Mouse (Mus musculus) embryonic facial prominence, embryonic 15.5 days (tissue): ENCODE data around the gene Homer1. TPM values are rescaled to one million over a fixed set of nuclear protein-coding genes. Genes with fewer than 3 reads are reported as not detected.

Source experiments
- ATAC-seq: fragments of 200-750 bp; cut with Nextera tagmentation; 2 replicates; pipeline ENCODE4 v1.8.0; 2017; ENCODE audit warnings: low read depth, moderate TSS enrichment; ENCODE audit not compliant: insufficient number of reproducible peaks, low FRiP score, low TSS enrichment
- H3K27ac ChIP-seq: fragments of 300-500 bp; sonication (generic); replicated peaks from 2 replicates; pipeline ENCODE4 v1.5.1; 2015; ENCODE audit warnings: mild to moderate bottlenecking, inconsistent platforms
- H3K27me3 ChIP-seq: fragments of 300-500 bp; sonication (generic); 2 replicates; pipeline ENCODE4 v1.6.1; 2015; ENCODE audit warnings: inconsistent platforms
- H3K36me3 ChIP-seq: fragments of 300-500 bp; sonication (generic); 2 replicates; pipeline ENCODE4 v1.6.1; 2015; ENCODE audit warnings: mild to moderate bottlenecking, inconsistent platforms
- H3K4me1 ChIP-seq: fragments of 300-500 bp; sonication (generic); 2 replicates; pipeline ENCODE4 v1.6.1; 2015; ENCODE audit warnings: inconsistent platforms
- H3K4me2 ChIP-seq: fragments of 300-500 bp; sonication (generic); replicated peaks from 2 replicates; pipeline ENCODE4 v1.6.1; 2015; ENCODE audit warnings: mild to moderate bottlenecking, inconsistent platforms
- H3K4me3 ChIP-seq: fragments of 300-500 bp; sonication (generic); replicated peaks from 2 replicates; pipeline ENCODE4 v1.5.1; 2015; ENCODE audit warnings: mild to moderate bottlenecking, inconsistent platforms
- H3K9ac ChIP-seq: fragments of 300-500 bp; sonication (generic); 2 replicates; pipeline ENCODE4 v1.6.1; 2015; ENCODE audit warnings: inconsistent platforms
- H3K9me3 ChIP-seq: fragments of 300-500 bp; sonication (generic); replicated peaks from 2 replicates; pipeline ENCODE4 v1.6.1; 2016; ENCODE audit warnings: inconsistent platforms
- WGBS: fragments of 180-500 bp; shearing (Covaris S2); methylation state at CpG from one replicate; pipeline ENCODE4 v1.1.7; 2015; 5-methylcytosine and 5-hydroxymethylcytosine counted together
- polyA plus RNA-seq: library from polyadenylated mRNA; unstranded; fragments of >200 nt; fragmentation: Nextera tagmentation; extraction: Ambion mirVana; gene quantifications from 2 replicates; pipeline ENCODE4 v1.2.1, GENCODE M21; 2015

The Homer1 gene
- polyA plus RNA-seq, 1 experiment from 2014 or later = 5.9 TPM

- peak overlapping the region; percentile 84 for H3K4me3 ChIP-seq
- ATAC-seq = no peak
- H3K27ac ChIP-seq = no peak overlapping the region
- H3K36me3 ChIP-seq = no peaks in the 10 kb centered on the region
- WGBS = 14% methylated on average over 7 of the region's 7 CpGs
- H3K4me1 ChIP-seq = peaks cover 9% of the 10 kb centered on the region; the same call in 1 of the 2 replicates
- no peak overlapping the region; the same call in 1 of the 2 replicates for H3K9ac ChIP-seq
- peak overlapping the region; percentile 73 for H3K4me2 ChIP-seq
- no peaks in the 10 kb centered on the region for H3K27me3 ChIP-seq
- H3K9me3 ChIP-seq = no peaks in the 10 kb centered on the region
Observed at GRCm38 (mm10) chr13:93305636-93306035, 6.2 kb downstream of the Homer1 start.

DNA sequence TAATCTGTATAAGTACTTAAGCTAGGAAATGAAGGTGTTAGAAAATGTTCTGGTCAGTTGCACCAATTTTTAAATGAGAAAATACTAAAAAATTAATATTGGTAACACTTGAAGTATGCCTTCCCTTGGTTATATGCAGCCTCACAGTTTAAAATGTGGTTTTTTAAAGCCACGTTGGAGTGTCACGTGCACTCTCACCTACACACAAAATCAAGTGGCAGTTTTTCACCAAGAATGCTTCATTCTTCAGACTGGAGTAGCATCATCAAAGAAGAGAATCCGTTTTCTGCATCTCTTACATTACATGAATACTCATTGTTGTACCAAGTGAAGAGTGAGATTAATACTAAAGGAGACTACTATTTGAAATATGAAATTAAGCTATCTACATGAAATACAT is 7.1 kb downstream of the Homer1 start:
- no peak for ATAC-seq
- Histone ChIP-seq H3K36me3 (no peaks in the 10 kb centered on the region), H3K4me2 (0 out of 2 replicates have a peak overlapping the region, but pooled peaks have one; percentile 73), H3K4me1 (peaks cover 9% of the 10 kb centered on the region; the same call in 1 of the 2 replicates), H3K4me3 (no peak overlapping the region), H3K27ac (no peak overlapping the region), H3K27me3 (no peaks in the 10 kb centered on the region), H3K9ac (no peak overlapping the region), H3K9me3 (no peaks in the 10 kb centered on the region)
- 65% methylated on average over 3 of the region's 3 CpGs for WGBS

- no peaks in the 10 kb centered on the region for H3K9me3 ChIP-seq
- no peak overlapping the region for H3K27ac ChIP-seq
- peak overlapping the region; percentile 0; the same call in 1 of the 2 replicates for H3K4me2 ChIP-seq
- H3K36me3 ChIP-seq = no peaks in the 10 kb centered on the region
- no peaks in the 10 kb centered on the region for H3K27me3 ChIP-seq
- no peak overlapping the region for H3K4me3 ChIP-seq
- no peak for ATAC-seq
- H3K9ac ChIP-seq = no peak overlapping the region
- peaks cover 9% of the 10 kb centered on the region; the same call in 1 of the 2 replicates for H3K4me1 ChIP-seq
- WGBS = 14% methylated on average over 7 of the region's 7 CpGs
Observed at GRCm38 (mm10) chr13:93307700-93308099, 8.3 kb downstream of the Homer1 start.

DNA sequence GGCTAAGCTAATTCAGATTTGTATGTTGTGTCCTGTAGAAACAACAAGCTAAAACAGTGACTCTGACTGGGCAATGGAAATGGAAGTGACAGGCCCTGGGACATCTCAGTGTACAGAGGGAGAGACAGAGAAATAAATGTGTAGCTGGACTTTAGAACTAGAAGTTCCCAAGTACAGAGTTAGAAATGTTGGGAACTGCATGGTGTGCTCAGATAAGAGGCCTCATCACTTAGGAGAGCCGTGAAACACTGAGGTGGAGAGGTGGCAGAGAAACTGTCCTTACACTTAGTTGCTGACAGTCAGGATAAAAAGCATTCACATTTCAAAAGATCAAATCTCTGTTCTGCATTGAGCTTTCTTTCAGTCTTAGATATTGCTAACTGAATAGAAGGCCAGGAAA is 9.9 kb downstream of the Homer1 start:
- no peak overlapping the region for H3K9ac ChIP-seq
- no peak overlapping the region for H3K4me3 ChIP-seq
- H3K36me3 ChIP-seq = no peaks in the 10 kb centered on the region
- H3K9me3 ChIP-seq = no peaks in the 10 kb centered on the region
- H3K4me1 ChIP-seq = peaks cover 9% of the 10 kb centered on the region; the same call in 1 of the 2 replicates
- WGBS = 90% methylated on average over 1 of the region's 1 CpGs
- H3K27ac ChIP-seq = no peak overlapping the region
- no peaks in the 10 kb centered on the region for H3K27me3 ChIP-seq
- no peak for ATAC-seq
- H3K4me2 ChIP-seq = no peak overlapping the region

GRCm38 (mm10) chr13:93312518-93312917 is 13.1 kb downstream of the Homer1 start:
- no peak overlapping the region for H3K4me3 ChIP-seq
- no peak for ATAC-seq
- no peaks in the 10 kb centered on the region for H3K27me3 ChIP-seq
- no peak overlapping the region for H3K4me2 ChIP-seq
- H3K4me1 ChIP-seq = 0 out of 2 replicates have a peak, but pooled peaks cover 4% of the 10 kb centered on the region
- no peak overlapping the region for H3K27ac ChIP-seq
- H3K9ac ChIP-seq = no peak overlapping the region
- no peaks in the 10 kb centered on the region for H3K9me3 ChIP-seq
- no peaks in the 10 kb centered on the region for H3K36me3 ChIP-seq

GRCm38 (mm10) chr13:93314322-93314721 is 14.9 kb downstream of the Homer1 start:
- Histone ChIP-seq H3K9me3 (no peaks in the 10 kb centered on the region), H3K4me3 (no peak overlapping the region), H3K9ac (no peak overlapping the region), H3K36me3 (no peaks in the 10 kb centered on the region), H3K4me1 (no peaks in the 10 kb centered on the region), H3K4me2 (no peak overlapping the region), H3K27ac (no peak overlapping the region), H3K27me3 (no peaks in the 10 kb centered on the region)
- WGBS = 78% methylated on average over 4 of the region's 4 CpGs
- ATAC-seq = no peak

DNA sequence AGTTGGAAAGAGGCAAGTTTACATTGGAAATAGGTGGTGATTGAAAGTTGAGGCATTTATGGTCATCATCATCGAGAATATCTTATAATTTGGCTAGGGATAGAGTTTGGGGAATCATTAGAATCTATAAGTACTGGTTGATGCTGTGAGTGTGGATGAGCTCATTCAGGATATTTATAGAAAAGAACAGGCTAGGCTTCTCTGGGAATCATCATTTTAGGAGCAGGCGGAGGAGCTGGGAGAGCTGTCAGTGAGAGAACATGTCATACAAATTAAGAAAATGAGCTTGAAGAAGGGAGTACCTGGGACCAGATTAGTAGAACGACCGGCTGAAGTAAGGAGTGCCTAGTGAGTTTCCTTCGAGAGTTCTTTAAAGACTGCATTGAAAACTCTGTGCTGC is 20.7 kb downstream of the Homer1 start:
- Histone ChIP-seq H3K36me3 (no peaks in the 10 kb centered on the region), H3K4me1 (no peaks in the 10 kb centered on the region), H3K27ac (no peak overlapping the region), H3K9ac (no peak overlapping the region), H3K9me3 (no peaks in the 10 kb centered on the region), H3K4me3 (no peak overlapping the region), H3K27me3 (no peaks in the 10 kb centered on the region), H3K4me2 (no peak overlapping the region)
- 74% methylated on average over 5 of the region's 5 CpGs for WGBS
- no peak for ATAC-seq

GRCm38 (mm10) chr13:93326326-93326725 is 26.9 kb downstream of the Homer1 start:
- no peak for ATAC-seq

GRCm38 (mm10) chr13:93331721-93332120 is 32.3 kb downstream of the Homer1 start:
- no peak for ATAC-seq
- 94% methylated on average over 2 of the region's 2 CpGs for WGBS
- no peak overlapping the region for H3K27ac ChIP-seq
- H3K4me1 ChIP-seq = no peaks in the 10 kb centered on the region
- H3K4me3 ChIP-seq = no peak overlapping the region
- H3K9ac ChIP-seq = no peak overlapping the region
- H3K27me3 ChIP-seq = no peaks in the 10 kb centered on the region
- H3K36me3 ChIP-seq = no peaks in the 10 kb centered on the region
- H3K4me2 ChIP-seq = no peak overlapping the region
- no peaks in the 10 kb centered on the region for H3K9me3 ChIP-seq

More at GRCm38 (mm10) chr13:93326326-93326725, 26.9 kb downstream of the Homer1 start:
- Histone ChIP-seq H3K27me3 (no peaks in the 10 kb centered on the region), H3K4me2 (no peak overlapping the region), H3K36me3 (no peaks in the 10 kb centered on the region), H3K9me3 (no peaks in the 10 kb centered on the region), H3K9ac (no peak overlapping the region), H3K4me3 (no peak overlapping the region), H3K27ac (no peak overlapping the region), H3K4me1 (no peaks in the 10 kb centered on the region)
- WGBS = 72% methylated on average over 3 of the region's 3 CpGs

GRCm38 (mm10) chr13:93332491-93332890 is 33.1 kb downstream of the Homer1 start:
- Histone ChIP-seq H3K4me2 (no peak overlapping the region), H3K4me1 (no peaks in the 10 kb centered on the region), H3K4me3 (no peak overlapping the region), H3K9me3 (no peaks in the 10 kb centered on the region), H3K36me3 (no peaks in the 10 kb centered on the region), H3K9ac (no peak overlapping the region), H3K27ac (no peak overlapping the region), H3K27me3 (no peaks in the 10 kb centered on the region)
- WGBS = 92% methylated on average over 13 of the region's 13 CpGs
- no peak for ATAC-seq

GRCm38 (mm10) chr13:93335337-93335736 is 35.9 kb downstream of the Homer1 start:
- Histone ChIP-seq H3K4me3 (no peak overlapping the region), H3K9me3 (no peaks in the 10 kb centered on the region), H3K27me3 (no peaks in the 10 kb centered on the region), H3K4me1 (0 out of 2 replicates have a peak, but pooled peaks cover 3% of the 10 kb centered on the region), H3K36me3 (no peaks in the 10 kb centered on the region), H3K27ac (no peak overlapping the region), H3K9ac (no peak overlapping the region), H3K4me2 (no peak overlapping the region)
- WGBS = 74% methylated on average over 3 of the region's 3 CpGs
- no peak for ATAC-seq

DNA sequence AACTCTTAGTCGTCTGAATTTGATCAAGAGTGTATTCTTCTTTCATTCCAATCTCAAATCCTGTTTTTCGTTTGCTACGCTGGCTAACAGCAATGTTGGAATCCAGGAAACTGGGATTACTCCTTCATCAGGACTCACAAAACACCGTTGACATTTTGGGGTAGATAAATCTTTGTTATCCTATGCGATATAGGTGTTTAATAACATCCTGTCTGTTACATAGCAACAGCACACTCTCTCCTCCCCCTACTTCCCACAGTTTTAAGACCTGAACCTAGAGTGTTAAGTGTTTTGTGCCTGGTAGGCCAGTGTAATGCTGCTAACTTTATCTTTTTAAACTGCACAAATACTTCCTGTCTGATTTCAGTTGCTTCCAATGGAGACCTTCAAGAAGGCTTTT is 39.0 kb downstream of the Homer1 start:
- Histone ChIP-seq H3K9me3 (no peaks in the 10 kb centered on the region), H3K9ac (no peak overlapping the region), H3K4me1 (0 out of 2 replicates have a peak, but pooled peaks cover 3% of the 10 kb centered on the region), H3K36me3 (no peaks in the 10 kb centered on the region), H3K4me3 (no peak overlapping the region), H3K27ac (no peak overlapping the region), H3K27me3 (no peaks in the 10 kb centered on the region), H3K4me2 (no peak overlapping the region)
- 31% methylated on average over 5 of the region's 5 CpGs for WGBS
- ATAC-seq = no peak
